Mouse (Mus musculus) embryonic facial prominence, embryonic 11.5 days (tissue): ENCODE measurements around the gene Slc35f1. TPM values are rescaled to one million over a fixed set of nuclear protein-coding genes. Genes with fewer than 3 reads are reported as not detected.

Source experiments
- ATAC-seq: fragments of 200-750 bp; cut with Nextera tagmentation; replicated peaks from 2 replicates; pipeline ENCODE4 v1.8.0; 2017; ENCODE audit warnings: low read depth; ENCODE audit not compliant: insufficient number of reproducible peaks, low FRiP score, low TSS enrichment
- DNase-seq: peaks from one replicate; pipeline ENCODE4 v3.0.0-alpha.2; 2015; ENCODE audit warnings: low spot score
- H3K27ac ChIP-seq: fragments of 300-500 bp; sonication (generic); replicated peaks from 2 replicates; pipeline ENCODE4 v1.5.1; 2014; ENCODE audit warnings: mild to moderate bottlenecking, low read depth, low read length, control low read depth
- H3K27me3 ChIP-seq: fragments of 300-500 bp; sonication (generic); 2 replicates; pipeline ENCODE4 v1.6.1; 2014; ENCODE audit warnings: mild to moderate bottlenecking, low read length, moderate library complexity, mixed read lengths; ENCODE audit not compliant: control insufficient read depth, insufficient read depth
- H3K36me3 ChIP-seq: fragments of 300-500 bp; sonication (generic); replicated peaks from 2 replicates; pipeline ENCODE4 v1.6.1; 2014; ENCODE audit warnings: low read depth, mild to moderate bottlenecking, low read length, moderate library complexity, mixed read lengths; ENCODE audit not compliant: control insufficient read depth, insufficient read depth
- H3K4me1 ChIP-seq: fragments of 300-500 bp; sonication (generic); 2 replicates; pipeline ENCODE4 v1.6.1; 2014; ENCODE audit warnings: low read length, mixed read lengths; ENCODE audit not compliant: control insufficient read depth, insufficient read depth
- H3K4me2 ChIP-seq: fragments of 300-500 bp; sonication (generic); 2 replicates; pipeline ENCODE4 v1.6.1; 2014; ENCODE audit warnings: low read depth, mild to moderate bottlenecking, control low read depth, low read length, moderate library complexity
- H3K4me3 ChIP-seq: fragments of 300-500 bp; sonication (generic); 2 replicates; pipeline ENCODE4 v1.5.1; 2014; ENCODE audit warnings: low read depth, low read length, control low read depth
- H3K9ac ChIP-seq: fragments of 300-500 bp; sonication (generic); replicated peaks from 2 replicates; pipeline ENCODE4 v1.6.1; 2014; ENCODE audit warnings: mild to moderate bottlenecking, control low read depth, low read length
- H3K9me3 ChIP-seq: fragments of 300-500 bp; sonication (generic); replicated peaks from 2 replicates; pipeline ENCODE4 v1.6.1; 2016; ENCODE audit warnings: mild to moderate bottlenecking, low read length, inconsistent platforms, mixed read lengths; ENCODE audit not compliant: control insufficient read depth
- WGBS: fragments of 180-500 bp; shearing (Covaris S2); extraction: QIAGEN DNeasy Blood & Tissue Kit; methylation state at CpG from one replicate; pipeline ENCODE4 v1.1.7; 2014; 5-methylcytosine and 5-hydroxymethylcytosine counted together
- polyA plus RNA-seq: library from polyadenylated mRNA; unstranded; fragments of >200 nt; fragmentation: Nextera tagmentation; extraction: Ambion mirVana; gene quantifications from 2 replicates; pipeline ENCODE4 v1.2.1, GENCODE M21; 2014

Slc35f1 gene
- 3.7 and 3.9 TPM in 2 replicates for polyA plus RNA-seq

- WGBS = 0% methylated on average over 44 of the region's 54 CpGs
- H3K36me3 ChIP-seq = no peaks in the 10 kb centered on the region
- H3K27me3 ChIP-seq = no peaks in the 10 kb centered on the region; the same call in 1 of the 2 replicates
- H3K9me3 ChIP-seq = no peaks in the 10 kb centered on the region
- H3K4me3 ChIP-seq = peak within 1 kb of the TSS; percentile 73
- H3K27ac ChIP-seq = peak within 1 kb of the TSS; percentile 56; the same call in 1 of the 2 replicates
- peak within 1 kb of the TSS; percentile 96 for H3K4me2 ChIP-seq
- DNase-seq = peak; percentile 88
- ATAC-seq = peak; percentile 88
- H3K4me1 ChIP-seq = no peaks in the 10 kb centered on the region
- H3K9ac ChIP-seq = peak within 1 kb of the TSS; percentile 75
Measured at GRCm38 (mm10) chr10:52690334-52690991, at the start of gene Slc35f1. TSS of gene Slc35f1 (plus strand) at chr10:52690533.

GRCm38 (mm10) chr10:52671234-52671633, 19.1 kb upstream of the Slc35f1 start:
- H3K4me3 ChIP-seq = no peak overlapping the region
- H3K4me1 ChIP-seq = no peaks in the 10 kb centered on the region
- H3K27me3 ChIP-seq = no peaks in the 10 kb centered on the region
- no peak overlapping the region for H3K27ac ChIP-seq
- H3K4me2 ChIP-seq = no peak overlapping the region
- H3K36me3 ChIP-seq = no peaks in the 10 kb centered on the region
- no peak overlapping the region for H3K9ac ChIP-seq
- DNase-seq = peak; percentile 1
- no peaks in the 10 kb centered on the region for H3K9me3 ChIP-seq
- no peak for ATAC-seq

GRCm38 (mm10) chr10:52690992-52691731, 829 bp downstream of the Slc35f1 start:
- no peaks in the 10 kb centered on the region for H3K9me3 ChIP-seq
- H3K4me3 ChIP-seq = peak overlapping the region; percentile 73
- peak; percentile 49 for DNase-seq
- no peaks in the 10 kb centered on the region; the same call in 1 of the 2 replicates for H3K27me3 ChIP-seq
- peak overlapping the region; percentile 75 for H3K9ac ChIP-seq
- peak overlapping the region; percentile 96 for H3K4me2 ChIP-seq
- ATAC-seq = peak; percentile 72
- no peaks in the 10 kb centered on the region for H3K36me3 ChIP-seq
- H3K27ac ChIP-seq = 0 out of 2 replicates have a peak overlapping the region, but pooled peaks have one; percentile 56
- under 1% methylated on average over 45 of the region's 45 CpGs for WGBS
- no peaks in the 10 kb centered on the region for H3K4me1 ChIP-seq

GRCm38 (mm10) chr10:52703688-52704087, 13.4 kb downstream of the Slc35f1 start:
- no peak for ATAC-seq
- no peak overlapping the region for H3K4me3 ChIP-seq

GRCm38 (mm10) chr10:52704101-52705051, 14.0 kb downstream of the Slc35f1 start:
- Histone ChIP-seq H3K27ac (0 out of 2 replicates have a peak overlapping the region, but pooled peaks have one; percentile 16), H3K4me3 (peak overlapping the region; percentile 34), H3K4me2 (peak overlapping the region; percentile 79), H3K9ac (peak overlapping the region; percentile 66), H3K27me3 (no peaks in the 10 kb centered on the region), H3K36me3 (no peaks in the 10 kb centered on the region), H3K9me3 (no peaks in the 10 kb centered on the region), H3K4me1 (no peaks in the 10 kb centered on the region)
- peak; percentile 77 for DNase-seq
- 5% methylated on average over 29 of the region's 31 CpGs for WGBS
- peak; percentile 84 for ATAC-seq

More at GRCm38 (mm10) chr10:52703688-52704087, 13.4 kb downstream of the Slc35f1 start:
- Histone ChIP-seq H3K9me3 (no peaks in the 10 kb centered on the region), H3K9ac (no peak overlapping the region), H3K36me3 (no peaks in the 10 kb centered on the region), H3K4me2 (no peak overlapping the region), H3K27ac (no peak overlapping the region), H3K4me1 (no peaks in the 10 kb centered on the region), H3K27me3 (no peaks in the 10 kb centered on the region)
- no peak for DNase-seq

GRCm38 (mm10) chr10:52709482-52709881, 19.1 kb downstream of the Slc35f1 start:
- Histone ChIP-seq H3K4me2 (no peak overlapping the region), H3K4me3 (no peak overlapping the region), H3K27ac (no peak overlapping the region), H3K36me3 (no peaks in the 10 kb centered on the region), H3K27me3 (no peaks in the 10 kb centered on the region), H3K9me3 (no peaks in the 10 kb centered on the region), H3K4me1 (no peaks in the 10 kb centered on the region), H3K9ac (no peak overlapping the region)
- WGBS = 79% methylated on average over 2 of the region's 2 CpGs
- DNase-seq = no peak
- no peak for ATAC-seq

- H3K27ac ChIP-seq = no peak overlapping the region
- H3K4me2 ChIP-seq = no peak overlapping the region
- no peak for DNase-seq
- no peak for ATAC-seq
- H3K4me1 ChIP-seq = no peaks in the 10 kb centered on the region
- no peak overlapping the region for H3K9ac ChIP-seq
- H3K36me3 ChIP-seq = no peaks in the 10 kb centered on the region
- 91% methylated on average over 4 of the region's 4 CpGs for WGBS
- no peak overlapping the region for H3K4me3 ChIP-seq
- H3K9me3 ChIP-seq = no peaks in the 10 kb centered on the region
- H3K27me3 ChIP-seq = no peaks in the 10 kb centered on the region
Measured at GRCm38 (mm10) chr10:52712166-52712565, 21.8 kb downstream of the Slc35f1 start.
